Mouse (Mus musculus): ENCODE measurements around the gene Rhot2. TPM values are rescaled to one million over a fixed set of nuclear protein-coding genes. Genes with fewer than 3 reads are reported as not detected.

Rhot2 gene
- total RNA-seq, 2 experiments from 2014 or later, result 68.8 to 74.7 TPM

DNA sequence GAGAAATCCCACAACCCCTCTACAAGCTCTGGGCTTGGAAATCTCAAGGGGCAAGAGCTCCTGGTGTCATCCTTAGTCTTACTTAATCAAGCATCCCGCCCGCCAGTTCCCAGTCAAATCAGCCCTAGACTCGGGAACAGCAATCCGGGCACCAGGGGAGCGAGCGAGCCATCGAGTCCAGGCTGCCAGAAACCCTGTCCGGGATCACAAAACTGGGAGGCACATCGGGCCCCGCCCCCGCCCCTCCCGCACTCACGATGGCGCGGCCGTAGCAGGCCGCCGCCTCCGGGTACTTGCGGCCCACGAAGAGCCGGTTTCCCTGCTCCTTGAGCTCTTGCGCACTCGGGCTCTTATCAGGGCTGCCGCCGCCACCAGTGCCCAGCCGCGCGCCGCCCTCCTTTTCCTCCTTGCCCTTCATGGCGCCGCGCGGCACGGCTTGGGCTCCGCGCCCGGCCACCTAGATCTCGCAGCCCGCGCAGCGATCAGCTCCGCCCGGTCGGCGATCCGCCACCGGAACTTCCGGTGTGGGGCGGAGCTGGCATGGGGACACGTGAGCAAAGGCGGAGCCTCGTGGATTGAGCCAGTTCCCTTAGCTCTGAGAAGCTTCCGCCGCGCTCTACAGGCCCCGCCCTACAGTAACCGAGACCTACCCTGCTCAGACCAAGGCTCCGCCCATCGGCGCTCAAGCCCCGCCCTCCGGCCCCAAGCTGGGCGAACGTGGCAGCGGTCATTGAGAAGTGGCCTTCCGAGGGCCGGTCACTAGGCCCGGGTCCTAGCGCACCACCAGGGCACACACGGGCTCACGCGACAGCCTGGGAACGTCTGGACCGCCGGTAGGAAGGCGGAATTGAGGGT is 12.0 kb downstream of the Rhot2 start:
- intact Hi-C loops (cut with DNase I), result no loop called here
- DNase-seq (ENCODE audit: extremely low spot score in 1 of 2, low spot score in 2 of 2), result peak; percentile 98 to 100

DNA sequence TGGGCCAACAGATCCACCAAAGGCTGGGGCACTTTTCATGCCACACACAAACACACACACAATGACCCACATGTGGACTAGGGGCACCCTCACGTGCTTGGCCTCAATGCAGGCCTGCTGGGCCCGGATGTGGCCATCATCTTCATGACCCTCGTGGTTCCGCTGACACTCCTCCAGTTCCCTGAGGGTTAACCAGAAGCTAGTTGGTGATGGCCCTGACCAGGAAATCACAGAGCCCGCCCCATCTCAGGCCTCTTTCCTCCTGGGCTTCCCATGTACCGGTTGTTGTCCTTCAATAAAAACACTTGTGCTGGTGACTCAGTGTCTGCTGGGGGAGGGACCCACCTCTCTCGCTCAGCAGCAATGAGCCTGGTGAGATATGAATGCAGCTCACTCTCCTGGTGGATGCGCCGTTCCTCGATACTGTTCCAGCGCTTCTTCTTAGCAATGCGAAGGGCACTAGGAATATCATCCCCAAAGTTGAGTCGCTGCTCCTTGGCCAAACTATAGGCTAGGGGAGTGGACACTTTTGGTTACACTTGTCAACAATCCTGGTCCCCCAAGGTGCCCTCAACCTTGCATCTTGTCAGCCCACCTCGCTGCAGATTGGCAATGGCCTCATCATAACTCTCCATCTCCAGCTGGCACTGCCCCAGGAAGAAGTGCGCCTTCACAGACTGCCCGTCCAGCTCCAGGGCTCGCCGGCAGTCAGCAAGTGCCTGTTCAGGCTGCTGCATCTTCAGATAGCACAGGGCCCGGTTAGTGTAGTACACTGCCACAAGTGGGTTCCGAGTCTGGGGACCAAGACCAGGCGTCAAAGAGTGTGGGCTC is 13.0 kb downstream of the Rhot2 start:
- intact Hi-C loops (cut with DNase I), result no loop called here
- peak in 1 of 2 experiments; percentile 70 for DNase-seq (ENCODE audit: extremely low spot score in 1 of 2, low spot score in 2 of 2)

DNA sequence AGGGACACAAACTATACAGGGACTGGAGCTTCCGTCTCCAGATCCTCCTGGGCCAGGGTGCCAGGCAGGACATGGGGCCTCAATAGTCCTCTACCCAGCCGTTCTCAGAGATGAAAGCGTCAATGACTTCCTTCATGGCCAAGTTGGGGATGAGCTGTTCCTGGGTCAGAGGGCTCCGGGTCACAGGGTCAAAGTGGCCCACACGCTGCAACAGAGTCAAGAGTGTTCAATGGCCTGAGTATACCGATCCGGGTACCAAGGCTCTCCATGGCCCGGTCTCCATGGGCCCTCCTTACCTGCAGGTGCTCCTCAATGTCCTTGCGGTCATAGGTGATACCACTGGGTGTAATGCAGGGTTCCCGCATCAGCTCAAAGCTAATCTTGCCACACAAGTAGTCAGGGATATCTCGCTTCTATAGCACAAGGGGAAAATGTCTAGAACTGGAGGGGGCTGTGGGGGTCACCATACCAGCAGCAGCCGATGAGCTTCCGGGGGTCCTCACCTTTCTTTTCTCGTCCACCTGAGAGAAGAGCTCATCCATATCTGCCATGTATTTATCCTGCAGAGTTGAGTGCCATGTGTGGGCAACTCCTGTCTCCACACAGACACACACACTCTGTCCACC is 13.7 kb downstream of the Rhot2 start:
- intact Hi-C loops (cut with DNase I), result no loop called here
- no peak for DNase-seq (ENCODE audit: extremely low spot score in 1 of 2, low spot score in 2 of 2)

- intact Hi-C loops (cut with DNase I), result no loop called here
- DNase-seq (ENCODE audit: extremely low spot score in 1 of 2, low spot score in 2 of 2), result no peak
Measured at GRCm38 (mm10) chr17:25830200-25830753, 14.4 kb downstream of the Rhot2 start.

DNA sequence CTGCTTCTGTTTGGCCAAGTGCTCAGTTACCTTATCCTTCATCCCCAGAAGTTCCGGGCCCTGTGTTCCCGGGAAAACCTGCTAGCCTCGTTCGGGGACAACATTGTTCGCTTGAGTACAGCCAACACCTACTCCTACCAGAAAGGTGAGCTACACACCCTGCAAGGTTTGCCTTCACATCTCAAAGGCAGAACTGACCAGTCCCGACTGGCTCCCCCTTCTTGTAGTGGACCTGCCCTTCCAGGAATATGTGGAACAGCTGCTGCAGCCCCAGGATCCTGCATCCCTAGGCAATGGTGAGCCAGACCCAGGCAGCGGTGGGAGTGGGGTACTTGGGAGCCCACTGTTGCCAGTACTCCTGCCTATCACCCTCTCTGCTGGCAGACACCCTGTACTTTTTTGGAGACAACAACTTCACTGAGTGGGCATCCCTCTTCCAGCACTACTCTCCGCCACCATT is 15.1 kb downstream of the Rhot2 start:
- peak in 1 of 2 experiments; percentile 26 for DNase-seq (ENCODE audit: extremely low spot score in 1 of 2, low spot score in 2 of 2)
- intact Hi-C loops (cut with DNase I), result no loop called here

DNA sequence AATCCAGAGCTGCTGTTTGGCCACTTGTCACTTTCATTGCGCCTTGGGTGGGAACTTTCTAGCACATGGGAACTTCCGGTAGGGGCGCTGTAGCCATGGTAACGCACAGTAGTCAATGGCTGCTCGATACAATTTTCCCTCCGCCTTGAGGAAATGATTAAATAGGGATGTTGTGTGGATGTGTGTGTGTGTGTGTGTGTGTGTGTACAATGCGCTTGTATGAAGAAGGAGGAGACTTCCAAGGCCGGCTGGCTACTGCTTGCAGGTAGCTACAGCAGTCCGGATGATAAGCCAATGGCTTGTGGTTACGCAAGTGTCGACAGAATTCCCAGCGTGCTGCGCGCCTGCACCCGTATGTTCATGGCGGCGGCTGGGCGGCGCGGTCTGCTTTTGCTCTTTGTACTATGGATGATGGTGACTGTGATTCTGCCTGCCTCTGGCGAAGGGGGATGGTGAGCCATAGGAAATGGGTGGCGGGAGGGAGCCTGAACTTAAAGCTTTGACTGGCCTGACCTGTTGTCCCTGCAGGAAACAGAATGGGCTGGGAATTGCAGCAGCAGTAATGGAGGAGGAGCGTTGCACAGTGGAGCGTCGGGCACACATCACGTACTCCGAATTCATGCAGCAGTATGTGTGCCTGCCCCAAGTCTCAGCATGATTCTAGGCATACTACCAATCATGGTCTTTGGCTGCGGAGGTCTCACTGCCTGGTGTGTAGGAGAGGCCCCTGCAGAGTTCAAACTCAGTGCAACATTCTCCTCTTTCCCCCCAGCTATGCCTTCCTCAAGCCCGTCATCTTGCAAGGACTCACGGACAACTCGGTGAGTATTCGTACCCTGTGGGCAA is 15.7 kb downstream of the Rhot2 start, which contains the start of gene Jmjd8:
Gene Jmjd8, plus strand, starts transcription at position 156 of the 846 bp plus-strand sequence.
- intact Hi-C loops (cut with DNase I), result no loop called here

DNA sequence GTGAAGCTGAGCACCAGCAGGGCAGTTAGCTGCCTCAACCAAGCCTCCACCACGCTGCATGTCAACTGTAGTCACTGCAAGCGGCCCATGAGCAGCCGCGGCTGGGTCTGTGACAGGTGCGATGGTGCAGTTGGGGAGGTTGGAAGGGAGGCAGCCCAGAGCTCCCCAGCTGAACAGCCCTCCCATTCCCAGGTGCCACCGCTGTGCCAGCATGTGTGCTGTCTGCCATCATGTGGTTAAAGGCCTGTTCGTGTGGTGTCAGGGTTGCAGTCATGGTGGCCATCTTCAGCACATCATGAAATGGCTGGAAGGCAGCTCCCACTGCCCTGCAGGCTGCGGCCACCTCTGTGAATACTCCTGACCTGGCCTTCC is 16.4 kb downstream of the Rhot2 start:
- intact Hi-C loops (cut with DNase I), result no loop called here
- DNase-seq (ENCODE audit: extremely low spot score in 1 of 2, low spot score in 2 of 2), result peak in 1 of 2 experiments; percentile 45

More for the DNA sequence above, 15.7 kb downstream of the Rhot2 start, which contains the start of gene Jmjd8:
- peak; percentile 78 to 87 for DNase-seq (ENCODE audit: extremely low spot score in 1 of 2, low spot score in 2 of 2)

DNA sequence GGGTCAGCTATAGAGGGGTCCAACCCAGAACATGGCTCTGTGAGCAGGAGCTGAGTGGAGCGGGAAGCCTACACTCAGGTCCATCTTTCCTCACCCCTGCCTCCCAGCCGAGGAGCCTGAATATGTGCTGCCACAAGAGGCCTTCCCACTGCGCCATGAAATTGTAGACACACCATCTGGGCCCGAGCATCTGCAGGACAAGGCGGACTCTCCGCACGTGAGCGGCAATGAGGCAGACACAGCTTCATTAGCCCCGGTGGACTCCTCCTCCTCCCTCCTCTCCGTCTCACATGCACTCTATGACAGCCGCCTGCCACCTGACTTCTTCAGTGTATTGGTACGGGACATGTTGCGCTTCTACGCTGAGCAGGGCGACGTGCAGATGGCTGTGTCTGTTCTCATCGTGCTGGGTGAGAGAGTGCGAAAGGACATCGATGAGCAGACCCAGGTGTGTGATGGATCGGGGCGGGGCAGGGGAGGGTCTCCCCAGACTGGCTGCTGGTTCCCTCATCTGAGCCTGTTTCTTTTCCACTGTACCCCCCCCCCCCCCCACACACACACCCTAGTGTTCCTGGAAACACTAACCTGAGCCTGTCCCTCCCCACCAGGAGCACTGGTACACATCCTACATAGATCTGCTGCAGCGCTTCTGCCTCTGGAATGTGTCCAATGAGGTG is 17.0 kb downstream of the Rhot2 start:
- DNase-seq (ENCODE audit: extremely low spot score in 1 of 2, low spot score in 2 of 2), result peak in 1 of 2 experiments; percentile 30

GRCm38 (mm10) chr17:25827011-25827410 is 17.6 kb downstream of the Rhot2 start:
- peak in 1 of 2 experiments; percentile 23 for DNase-seq (ENCODE audit: extremely low spot score in 1 of 2, low spot score in 2 of 2)
- intact Hi-C loops (cut with DNase I), result no loop called here

More for the DNA sequence above, 17.0 kb downstream of the Rhot2 start:
- intact Hi-C loops (cut with DNase I), result no loop called here

DNA sequence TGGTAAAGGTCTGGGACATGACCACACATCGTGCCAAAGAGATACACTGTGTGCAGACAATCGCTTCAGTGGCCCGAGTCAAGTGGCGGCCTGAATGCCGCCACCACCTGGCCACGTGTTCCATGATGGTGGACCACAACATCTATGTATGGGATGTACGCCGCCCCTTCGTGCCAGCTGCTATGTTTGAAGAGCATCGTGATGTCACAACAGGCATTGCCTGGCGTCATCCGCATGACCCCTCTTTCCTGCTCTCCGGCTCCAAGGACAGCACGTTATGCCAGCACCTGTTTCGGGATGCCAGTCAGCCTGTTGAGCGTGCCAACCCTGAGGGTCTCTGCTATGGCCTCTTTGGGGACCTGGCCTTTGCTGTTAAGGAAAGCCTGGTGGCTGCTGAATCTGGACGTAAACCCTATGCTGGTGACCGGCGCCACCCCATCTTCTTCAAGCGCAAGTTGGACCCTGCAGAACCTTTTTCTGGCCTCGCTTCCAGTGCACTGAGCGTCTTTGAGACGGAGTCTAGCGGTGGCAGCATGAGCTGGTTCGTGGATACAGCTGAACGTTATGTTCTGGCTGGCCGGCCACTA is 18.6 kb downstream of the Rhot2 start:
- intact Hi-C loops (cut with DNase I), result no loop called here
- DNase-seq (ENCODE audit: extremely low spot score in 1 of 2, low spot score in 2 of 2), result no peak

- intact Hi-C loops (cut with DNase I), result no loop called here
- peak in 1 of 2 experiments; percentile 22 for DNase-seq (ENCODE audit: extremely low spot score in 1 of 2, low spot score in 2 of 2)
Measured at GRCm38 (mm10) chr17:25825311-25825710, 19.3 kb downstream of the Rhot2 start.

DNA sequence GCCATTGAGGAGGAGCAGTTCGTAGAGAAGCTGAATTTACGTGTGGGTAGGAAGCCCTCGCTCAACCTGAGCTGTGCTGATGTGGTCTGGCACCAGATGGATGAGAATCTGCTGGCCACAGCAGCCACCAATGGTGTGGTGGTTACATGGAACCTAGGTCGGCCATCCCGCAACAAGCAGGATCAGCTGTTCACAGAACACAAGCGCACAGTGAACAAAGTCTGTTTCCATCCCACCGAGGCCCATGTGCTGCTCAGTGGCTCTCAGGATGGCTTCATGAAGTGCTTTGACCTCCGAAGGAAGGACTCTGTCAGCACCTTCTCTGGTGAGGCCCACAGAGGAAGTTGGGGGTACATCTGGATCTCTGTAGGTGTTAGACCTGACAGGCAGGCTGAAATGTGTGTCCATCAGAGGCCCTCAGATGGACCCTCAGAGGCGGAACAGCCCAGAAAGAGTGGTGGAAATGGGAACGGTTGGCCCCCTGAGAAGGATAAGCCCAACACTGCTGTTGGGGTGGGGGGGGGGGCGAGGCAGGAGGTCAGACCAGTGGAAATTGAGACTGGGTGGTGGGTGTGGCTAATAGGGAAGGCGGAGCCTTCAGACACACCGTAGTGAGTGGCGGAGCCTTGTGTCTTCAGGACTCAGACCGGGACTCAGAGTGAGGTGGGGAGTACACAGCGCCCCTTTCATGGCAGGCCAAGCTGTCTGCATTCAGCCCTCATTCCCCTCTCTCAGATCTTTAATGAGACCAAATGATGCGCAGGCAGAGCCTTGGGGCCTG is 20.1 kb downstream of the Rhot2 start:
- DNase-seq (ENCODE audit: extremely low spot score in 1 of 2, low spot score in 2 of 2), result peak in 1 of 2 experiments; percentile 29
- intact Hi-C loops (cut with DNase I), result no loop called here

DNA sequence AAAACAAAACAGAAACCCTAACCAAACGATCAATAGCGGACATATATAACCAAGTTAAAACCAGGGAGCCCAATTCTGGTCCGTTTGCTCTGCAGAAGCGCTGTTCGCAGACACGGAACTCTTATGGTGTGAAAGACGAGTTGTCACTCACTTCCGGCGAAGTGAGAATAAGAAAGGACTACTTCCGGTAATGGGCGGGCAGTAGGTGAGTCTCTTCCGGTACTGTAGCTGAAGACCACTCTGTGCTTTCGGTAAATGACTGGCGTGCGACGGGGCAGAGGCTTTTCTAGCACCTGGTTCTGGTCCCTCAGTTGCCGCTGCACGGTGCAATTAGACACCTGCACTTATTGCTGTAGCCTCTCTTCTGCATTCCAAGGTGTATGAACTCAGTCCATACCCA is 21.2 kb downstream of the Rhot2 start, which contains the start of gene Wdr24:
Gene Wdr24, plus strand, starts transcription at position 176 of the 400 bp plus-strand sequence.
- intact Hi-C loops (cut with DNase I), result no loop called here
- DNase-seq (ENCODE audit: extremely low spot score in 1 of 2, low spot score in 2 of 2), result peak; percentile 80 to 86

- intact Hi-C loops (cut with DNase I), result no loop called here
- DNase-seq (ENCODE audit: extremely low spot score in 1 of 2, low spot score in 2 of 2), result peak in 1 of 2 experiments; percentile 41
Measured at GRCm38 (mm10) chr17:25818851-25819780, 25.5 kb downstream of the Rhot2 start.

DNA sequence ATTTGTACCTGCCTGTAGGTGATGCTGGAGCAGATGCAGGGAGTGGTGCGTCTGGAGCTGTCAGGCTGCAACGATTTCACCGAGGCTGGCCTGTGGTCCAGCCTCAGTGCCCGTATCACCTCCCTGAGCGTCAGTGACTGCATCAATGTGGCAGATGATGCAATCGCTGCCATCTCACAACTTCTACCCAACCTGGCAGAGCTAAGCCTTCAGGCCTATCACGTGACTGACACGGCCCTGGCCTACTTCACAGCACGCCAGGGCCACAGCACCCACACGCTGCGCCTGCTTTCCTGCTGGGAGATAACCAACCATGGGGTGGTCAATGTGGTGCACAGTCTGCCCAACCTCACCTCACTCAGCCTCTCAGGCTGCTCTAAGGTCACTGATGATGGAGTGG is 27.0 kb downstream of the Rhot2 start:
- DNase-seq (ENCODE audit: extremely low spot score in 1 of 2, low spot score in 2 of 2), result no peak
- intact Hi-C loops (cut with DNase I), result no loop called here

All from left cerebral cortex, postnatal 10 days (tissue).